8 mouse cellular contexts compared by ENCODE assay signal in genomic region chr11:87109519-87110171, GRCm38 (mm10). TPM values are rescaled to one million over a fixed set of nuclear protein-coding genes. Genes with fewer than 3 reads are reported as not detected.
DNase-seq lines count a peak whose midpoint lies in the region; ATAC-seq and TF ChIP-seq lines count a peak whose summit lies in the region.

No protein-coding gene starts in this region.

- WGBS in heart, embryonic 10.5 days, result under 1% methylated on average over 42 of the region's 42 CpGs
- WGBS in embryonic facial prominence, embryonic 13.5 days, result under 1% methylated on average over 42 of the region's 42 CpGs
- 0% methylated on average over 42 of the region's 42 CpGs for WGBS in hindbrain, embryonic 15.5 days
- WGBS in lung, embryonic 14.5 days, result under 1% methylated on average over 42 of the region's 42 CpGs

- intact Hi-C loops in heart, postnatal 25 days (cut with DNase I), result loop anchor here (2.0 kb wide), 1 partner anchor 17 kb away; the partner anchor contains the start of gene Trim37

- H3K79me2 ChIP-seq in MEL (ENCODE audit: control insufficient read depth, insufficient read depth, low read length, poor library complexity), result peaks cover 32% of the 10 kb centered on the region

- TF ChIP-seq POLR2A in MEL (IDR thresholded peaks at IDR 0.05; ENCODE audit: control insufficient read depth in 1 of 2, insufficient read depth in 1 of 2, low read depth in 1 of 2, low read length in 2 of 2, poor library complexity in 1 of 2), result peak; percentile 19 to 60; a peak in 3 of 4 replicates

- peak overlapping the region; percentile 98 for H3K27ac ChIP-seq in heart, embryonic 10.5 days
- H3K27ac ChIP-seq in MEL (ENCODE audit: control insufficient read depth, low read depth, low read length), result peak overlapping the region; percentile 96
- H3K27ac ChIP-seq in embryonic facial prominence, embryonic 13.5 days, result peak overlapping the region; percentile 97
- H3K27ac ChIP-seq in hindbrain, embryonic 15.5 days (replicated peaks), result peak overlapping the region; percentile 96
- peak overlapping the region; percentile 98 for H3K27ac ChIP-seq in lung, embryonic 14.5 days (ENCODE audit: low read depth)

- ATAC-seq in embryonic facial prominence, embryonic 13.5 days (ENCODE audit: insufficient number of reproducible peaks, insufficient read depth, low FRiP score, low TSS enrichment, low read depth), result no peak
- ATAC-seq in hindbrain, embryonic 15.5 days (ENCODE audit: low FRiP score, low read depth), result no peak
- no peak for ATAC-seq in lung, embryonic 14.5 days (ENCODE audit: insufficient read depth)

- H3K4me1 ChIP-seq in heart, embryonic 10.5 days, result peaks cover 9% of the 10 kb centered on the region; the same call in 1 of the 2 replicates
- H3K4me1 ChIP-seq in MEL (ENCODE audit: control insufficient read depth in 1 of 2, insufficient read depth in 2 of 2, low read length in 2 of 2), result peaks cover 3 to 7% of the 10 kb centered on the region in 2 experiments; a peak in 3 of 4 replicates
- H3K4me1 ChIP-seq in embryonic facial prominence, embryonic 13.5 days, result peaks cover 24% of the 10 kb centered on the region
- H3K4me1 ChIP-seq in hindbrain, embryonic 15.5 days (replicated peaks), result peaks cover 24% of the 10 kb centered on the region
- H3K4me1 ChIP-seq in lung, embryonic 14.5 days (ENCODE audit: insufficient read depth), result peaks cover 8% of the 10 kb centered on the region; the same call in 1 of the 2 replicates

- peak overlapping the region; percentile 89 for H3K9ac ChIP-seq in MEL (ENCODE audit: control insufficient read depth, low read depth, low read length, poor library complexity, severe bottlenecking)
- peak overlapping the region; percentile 99 for H3K9ac ChIP-seq in embryonic facial prominence, embryonic 13.5 days
- H3K9ac ChIP-seq in hindbrain, embryonic 15.5 days, result peak overlapping the region; percentile 87
- peak overlapping the region; percentile 99 for H3K9ac ChIP-seq in lung, embryonic 14.5 days

- H3K9me3 ChIP-seq in heart, embryonic 10.5 days, result no peaks in the 10 kb centered on the region
- no peaks in the 10 kb centered on the region for H3K9me3 ChIP-seq in MEL (replicated peaks; ENCODE audit: insufficient read depth, low read length)
- H3K9me3 ChIP-seq in embryonic facial prominence, embryonic 13.5 days, result no peaks in the 10 kb centered on the region
- H3K9me3 ChIP-seq in hindbrain, embryonic 15.5 days, result no peaks in the 10 kb centered on the region
- no peaks in the 10 kb centered on the region for H3K9me3 ChIP-seq in lung, embryonic 14.5 days (ENCODE audit: low read depth, low read length)

- peak; percentile 78 for DNase-seq in heart, embryonic 10.5 days (ENCODE audit: low spot score)
- no peak for DNase-seq in heart, postnatal 25 days (ENCODE audit: low spot score)
- no peak for DNase-seq in MEL (ENCODE audit: low read depth, low spot score)
- peak; percentile 68 for DNase-seq in lung, embryonic 14.5 days
- peak; percentile 36 for DNase-seq in right cerebral cortex, postnatal 25 days
- DNase-seq in ovary, postnatal 14 days (ENCODE audit: low spot score), result no peak

- H3K4me3 ChIP-seq in heart, embryonic 10.5 days, result peak overlapping the region; percentile 84
- H3K4me3 ChIP-seq in MEL (ENCODE audit: control insufficient read depth in 1 of 2, insufficient read depth in 1 of 2, low read depth in 2 of 2, low read length in 2 of 2), result peak overlapping the region; percentile 70 to 86
- H3K4me3 ChIP-seq in embryonic facial prominence, embryonic 13.5 days, result peak overlapping the region; percentile 95
- peak overlapping the region; percentile 86 for H3K4me3 ChIP-seq in hindbrain, embryonic 15.5 days
- H3K4me3 ChIP-seq in lung, embryonic 14.5 days (ENCODE audit: low read depth, low read length), result peak overlapping the region; percentile 96

- H3K4me2 ChIP-seq in embryonic facial prominence, embryonic 13.5 days, result peak overlapping the region; percentile 67
- H3K4me2 ChIP-seq in hindbrain, embryonic 15.5 days, result peak overlapping the region; percentile 68
- peak overlapping the region; percentile 80 for H3K4me2 ChIP-seq in lung, embryonic 14.5 days

- no peak for TF ChIP-seq RAD21 in MEL (IDR thresholded peaks at IDR 0.05; ENCODE audit: low read depth, low read length)

- H3K27me3 ChIP-seq in heart, embryonic 10.5 days (ENCODE audit: insufficient read depth, poor library complexity, severe bottlenecking), result no peaks in the 10 kb centered on the region
- H3K27me3 ChIP-seq in MEL (ENCODE audit: control insufficient read depth in 1 of 2, insufficient read depth in 2 of 2, low read length in 2 of 2), result no peaks in the 10 kb centered on the region
- H3K27me3 ChIP-seq in embryonic facial prominence, embryonic 13.5 days, result no peaks in the 10 kb centered on the region
- H3K27me3 ChIP-seq in hindbrain, embryonic 15.5 days, result no peaks in the 10 kb centered on the region
- H3K27me3 ChIP-seq in lung, embryonic 14.5 days (ENCODE audit: insufficient read depth, low read length), result no peaks in the 10 kb centered on the region

- TF ChIP-seq EP300 in MEL (IDR thresholded peaks at IDR 0.05; ENCODE audit: low read depth in 1 of 2, low read length in 2 of 2), result no peak

- H3K36me3 ChIP-seq in heart, embryonic 10.5 days, result peaks cover 44% of the 10 kb centered on the region
- H3K36me3 ChIP-seq in MEL (ENCODE audit: control insufficient read depth in 1 of 2, insufficient read depth in 2 of 2, low read length in 2 of 2), result peaks cover 22 to 37% of the 10 kb centered on the region in 2 experiments
- H3K36me3 ChIP-seq in embryonic facial prominence, embryonic 13.5 days, result peaks cover 31% of the 10 kb centered on the region
- H3K36me3 ChIP-seq in hindbrain, embryonic 15.5 days, result no peaks in the 10 kb centered on the region
- peaks cover 41% of the 10 kb centered on the region for H3K36me3 ChIP-seq in lung, embryonic 14.5 days (ENCODE audit: insufficient read depth)

- TF ChIP-seq CTCF in MEL (IDR thresholded peaks at IDR 0.05 in 2 of 3, conservative IDR thresholded peaks at IDR 0.05 in 1 of 3; ENCODE audit: control insufficient read depth in 1 of 3, insufficient read depth in 1 of 3, low read depth in 2 of 3, low read length in 3 of 3, poor library complexity in 1 of 3, severe bottlenecking in 1 of 3), result no peak
- no peak for TF ChIP-seq CTCF in lung, embryonic 14.5 days (IDR thresholded peaks at IDR 0.05; ENCODE audit: low read depth)

RNA-seq across cellular contexts. Expression of gene Ska2, which starts 0.6 kb away (rescaled TPM):
- polyA plus RNA-seq in heart, embryonic 10.5 days (2016; fragmentation: Nextera tagmentation; extraction: Ambion mirVana), result 68.3 and 75.2 TPM in 2 replicates
- 10 to 100 TPM; 12.8 to 14.6 TPM for total RNA-seq in heart, postnatal 25 days (2021)
- total RNA-seq in MEL (2012; rRNA removed), result 21.3 and 24.5 TPM in 2 replicates
- polyA plus RNA-seq in MEL (2012; ENCODE audit: insufficient read depth in 1 of 2, insufficient read length in 2 of 2, low read depth in 1 of 2, low replicate concordance in 2 of 2, missing spikeins in 1 of 2), result 10 to 100 TPM in 1 of 2 experiments, not detected in 1; 24.8 TPM
- 76.8 and 85.1 TPM in 2 replicates for polyA plus RNA-seq in embryonic facial prominence, embryonic 13.5 days (2015; fragmentation: Nextera tagmentation; extraction: Ambion mirVana)
- 40.8 and 41.2 TPM in 2 replicates for polyA plus RNA-seq in hindbrain, embryonic 15.5 days (2015; fragmentation: Nextera tagmentation; extraction: Ambion mirVana)
- 75.2 and 81.7 TPM in 2 replicates for polyA plus RNA-seq in lung, embryonic 14.5 days (2014; fragmentation: Nextera tagmentation; extraction: Ambion mirVana)

RNA-seq across cellular contexts. Expression of gene Prr11, which starts 1.1 kb away (rescaled TPM):
- 10.4 and 11.4 TPM in 2 replicates for polyA plus RNA-seq in heart, embryonic 10.5 days (2016; fragmentation: Nextera tagmentation; extraction: Ambion mirVana)
- under 1 TPM; 0.55 to 0.70 TPM for total RNA-seq in heart, postnatal 25 days (2021)
- 4.9 and 7.6 TPM in 2 replicates for total RNA-seq in MEL (2012; rRNA removed)
- polyA plus RNA-seq in MEL (2012; ENCODE audit: insufficient read depth in 1 of 2, insufficient read length in 2 of 2, low read depth in 1 of 2, low replicate concordance in 2 of 2, missing spikeins in 1 of 2), result 10 to 100 TPM; 19.3 to 50.6 TPM
- polyA plus RNA-seq in embryonic facial prominence, embryonic 13.5 days (2015; fragmentation: Nextera tagmentation; extraction: Ambion mirVana), result 8.8 and 9.2 TPM in 2 replicates
- 2.4 and 3.0 TPM in 2 replicates for polyA plus RNA-seq in hindbrain, embryonic 15.5 days (2015; fragmentation: Nextera tagmentation; extraction: Ambion mirVana)
- 23.0 and 23.1 TPM in 2 replicates for polyA plus RNA-seq in lung, embryonic 14.5 days (2014; fragmentation: Nextera tagmentation; extraction: Ambion mirVana)

RNA-seq across cellular contexts. Expression of gene Trim37, which starts 17.2 kb away (rescaled TPM):
- 28.7 and 33.3 TPM in 2 replicates for polyA plus RNA-seq in heart, embryonic 10.5 days (2016; fragmentation: Nextera tagmentation; extraction: Ambion mirVana)
- total RNA-seq in heart, postnatal 25 days (2021), result 1 to 10 TPM; 6.9 to 7.5 TPM
- 39.3 and 48.9 TPM in 2 replicates for total RNA-seq in MEL (2012; rRNA removed)
- polyA plus RNA-seq in MEL (2012; ENCODE audit: insufficient read depth in 1 of 2, insufficient read length in 2 of 2, low read depth in 1 of 2, low replicate concordance in 2 of 2, missing spikeins in 1 of 2), result 10 to 100 TPM in 1 of 2 experiments, not detected in 1; 52.1 TPM
- polyA plus RNA-seq in embryonic facial prominence, embryonic 13.5 days (2015; fragmentation: Nextera tagmentation; extraction: Ambion mirVana), result 24.3 and 32.0 TPM in 2 replicates
- 84.7 and 88.2 TPM in 2 replicates for polyA plus RNA-seq in hindbrain, embryonic 15.5 days (2015; fragmentation: Nextera tagmentation; extraction: Ambion mirVana)
- polyA plus RNA-seq in lung, embryonic 14.5 days (2014; fragmentation: Nextera tagmentation; extraction: Ambion mirVana), result 33.1 and 35.9 TPM in 2 replicates

RNA-seq across cellular contexts. Expression of gene Smg8, which starts 23.1 kb away (rescaled TPM):
- 19.1 and 22.7 TPM in 2 replicates for polyA plus RNA-seq in heart, embryonic 10.5 days (2016; fragmentation: Nextera tagmentation; extraction: Ambion mirVana)
- total RNA-seq in heart, postnatal 25 days (2021), result 1 to 10 TPM; 7.9 to 8.7 TPM
- total RNA-seq in MEL (2012; rRNA removed), result 26.6 and 28.1 TPM in 2 replicates
- 100 to 1,000 TPM in 1 of 2 experiments, 10 to 100 TPM in 1; 33.9 to 120 TPM for polyA plus RNA-seq in MEL (2012; ENCODE audit: insufficient read depth in 1 of 2, insufficient read length in 2 of 2, low read depth in 1 of 2, low replicate concordance in 2 of 2, missing spikeins in 1 of 2)
- 22.2 and 25.9 TPM in 2 replicates for polyA plus RNA-seq in embryonic facial prominence, embryonic 13.5 days (2015; fragmentation: Nextera tagmentation; extraction: Ambion mirVana)
- polyA plus RNA-seq in hindbrain, embryonic 15.5 days (2015; fragmentation: Nextera tagmentation; extraction: Ambion mirVana), result 20.1 and 22.1 TPM in 2 replicates
- 20.9 and 21.0 TPM in 2 replicates for polyA plus RNA-seq in lung, embryonic 14.5 days (2014; fragmentation: Nextera tagmentation; extraction: Ambion mirVana)

RNA-seq across cellular contexts. Expression of gene Gdpd1, which starts 35.8 kb away (rescaled TPM):
- 20.0 and 22.8 TPM in 2 replicates for polyA plus RNA-seq in heart, embryonic 10.5 days (2016; fragmentation: Nextera tagmentation; extraction: Ambion mirVana)
- 10 to 100 TPM; 11.6 to 12.2 TPM for total RNA-seq in heart, postnatal 25 days (2021)
- total RNA-seq in MEL (2012; rRNA removed), result 10.6 and 11.2 TPM in 2 replicates
- polyA plus RNA-seq in MEL (2012; ENCODE audit: insufficient read depth in 1 of 2, insufficient read length in 2 of 2, low read depth in 1 of 2, low replicate concordance in 2 of 2, missing spikeins in 1 of 2), result 1 to 10 TPM in 1 of 2 experiments, not detected in 1; 7.9 TPM
- 22.7 and 22.9 TPM in 2 replicates for polyA plus RNA-seq in embryonic facial prominence, embryonic 13.5 days (2015; fragmentation: Nextera tagmentation; extraction: Ambion mirVana)
- 156 and 163 TPM in 2 replicates for polyA plus RNA-seq in hindbrain, embryonic 15.5 days (2015; fragmentation: Nextera tagmentation; extraction: Ambion mirVana)
- 18.7 and 19.5 TPM in 2 replicates for polyA plus RNA-seq in lung, embryonic 14.5 days (2014; fragmentation: Nextera tagmentation; extraction: Ambion mirVana)

Comparison
In these comparisons a context has a peak if more than half of its experiments do, and no peak if none do; other contexts are left out.
1. DNase-seq: peak in heart, embryonic 10.5 days (single experiment), lung, embryonic 14.5 days (single experiment) and right cerebral cortex, postnatal 25 days (single experiment); none in heart, postnatal 25 days (single experiment), MEL (single experiment) and ovary, postnatal 14 days (single experiment).
2. Peak in every context shown above with its lines, with median percentiles within 50 percentile points of each other: H3K27ac ChIP-seq, H3K4me3 ChIP-seq, H3K9ac ChIP-seq and H3K4me2 ChIP-seq.